Mouse (Mus musculus) lung, postnatal 25 days (tissue): ENCODE measurements at regions not wholly inside any gene's neighbourhood (a gene's known extent, or its start where the extent isn't known, plus 50 kb on each side); places are given as distances from the start of the nearest gene placed in this dataset.

Experiments used
- DNase-seq: peaks from one replicate; pipeline ENCODE4 v3.0.0; 2022; ENCODE audit warnings: low spot score

DNA sequence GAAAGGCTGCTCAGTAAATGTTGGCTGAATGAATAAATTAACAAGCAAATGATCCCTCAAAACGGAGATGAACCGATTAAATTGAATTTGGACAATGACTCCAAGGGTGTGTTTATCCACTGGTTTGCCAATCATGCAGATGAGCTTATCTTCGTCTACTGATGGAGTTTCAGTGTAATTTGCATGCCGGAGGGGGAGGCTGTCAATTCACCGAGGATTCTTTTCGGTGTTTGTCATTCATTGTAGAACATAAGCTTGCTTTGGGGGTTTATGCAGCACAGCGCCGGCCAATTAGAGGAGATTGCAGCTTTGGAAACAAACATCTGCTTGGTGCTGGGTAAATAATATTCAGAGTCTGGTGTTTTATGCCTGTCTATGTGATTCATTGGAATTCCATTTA is 132.7 kb downstream of the Otoa start:
- DNase-seq, result no peak

DNA sequence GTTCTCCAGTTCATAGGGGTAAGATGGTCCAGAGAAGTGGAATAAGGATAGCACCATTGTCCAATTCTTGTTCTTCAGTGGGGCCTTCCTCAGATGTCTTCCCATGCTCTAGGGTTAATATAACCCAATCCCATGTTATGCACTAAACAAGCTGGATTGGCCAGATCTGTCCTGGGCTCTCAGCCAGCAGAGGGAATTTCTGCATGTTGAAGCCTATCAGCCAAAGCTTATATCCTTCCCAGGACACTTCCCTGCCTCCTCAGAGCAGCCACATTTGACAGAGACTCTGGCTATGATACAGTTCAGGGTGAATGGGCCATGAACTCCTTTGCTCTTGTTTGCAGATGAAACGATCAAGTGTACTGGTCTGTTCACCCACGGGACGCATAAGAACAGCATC is 133.6 kb downstream of the Otoa start:
- DNase-seq, result no peak

DNA sequence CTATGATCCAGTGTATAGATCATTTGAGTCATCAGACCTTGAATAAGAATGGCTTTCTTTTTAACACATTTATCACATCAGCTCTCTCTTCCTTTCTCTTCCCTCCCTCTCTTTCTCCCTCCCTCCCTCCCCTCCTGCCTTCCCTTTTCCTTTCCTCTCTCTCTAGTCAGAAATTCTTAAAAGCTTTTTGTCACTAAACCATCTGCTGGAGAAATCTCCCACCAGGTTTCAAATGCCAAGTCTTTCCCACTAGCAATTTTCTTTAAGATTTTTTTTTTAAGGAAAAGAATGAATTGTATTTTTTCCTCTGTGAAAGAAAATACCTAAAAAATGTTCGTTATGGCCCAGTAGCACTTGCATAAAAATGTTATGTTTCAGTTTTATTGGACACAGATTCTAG is 134.3 kb downstream of the Otoa start:
- no peak for DNase-seq

DNA sequence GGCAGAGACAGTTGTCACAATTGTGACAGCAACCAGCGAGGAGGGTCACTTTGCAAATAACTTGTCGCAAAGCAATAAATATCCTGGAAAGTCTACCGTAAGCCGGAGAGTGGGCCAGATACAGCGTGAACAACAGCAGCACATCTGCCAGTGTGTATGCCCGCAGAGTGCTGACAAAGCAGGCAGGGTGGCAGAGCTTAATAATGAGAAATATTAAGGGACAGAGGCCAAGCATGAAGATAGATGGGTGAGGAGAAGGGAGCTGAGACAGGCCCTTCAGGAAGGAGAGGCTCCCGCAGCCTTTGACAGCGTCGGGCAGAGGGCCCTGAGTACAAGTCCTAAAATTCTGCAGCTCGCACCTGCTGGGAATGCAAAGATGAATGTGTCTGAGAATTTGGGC is 136.6 kb downstream of the Otoa start:
- DNase-seq, result no peak

- no peak for DNase-seq
Measured at GRCm38 (mm10) chr7:121221158-121221557, 139.7 kb downstream of the Otoa start.

DNA sequence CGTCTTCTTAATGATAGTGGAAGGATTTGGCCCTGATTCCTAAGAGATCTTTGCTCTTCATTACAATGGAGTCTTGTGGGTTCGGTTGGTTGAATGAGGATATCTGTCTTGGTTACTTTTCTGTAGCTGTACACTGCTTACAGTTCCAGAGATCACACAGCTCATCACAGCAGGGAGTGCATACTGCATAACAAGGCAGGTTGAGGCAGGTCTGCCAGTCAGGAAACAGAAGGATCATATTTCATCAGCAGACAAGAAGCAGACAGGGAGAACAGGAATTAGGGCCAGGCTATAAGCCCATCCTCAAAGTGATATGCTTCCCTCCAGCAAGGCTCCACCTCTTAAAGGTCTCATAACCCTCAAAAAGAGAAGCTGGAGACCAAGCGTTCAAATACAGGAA is 150.4 kb downstream of the Otoa start:
- no peak for DNase-seq

GRCm38 (mm10) chr7:121234831-121235230 is 153.4 kb downstream of the Otoa start:
- DNase-seq, result no peak

GRCm38 (mm10) chr7:121239731-121240130 is 151.9 kb upstream of the Hs3st2 start:
- no peak for DNase-seq

DNA sequence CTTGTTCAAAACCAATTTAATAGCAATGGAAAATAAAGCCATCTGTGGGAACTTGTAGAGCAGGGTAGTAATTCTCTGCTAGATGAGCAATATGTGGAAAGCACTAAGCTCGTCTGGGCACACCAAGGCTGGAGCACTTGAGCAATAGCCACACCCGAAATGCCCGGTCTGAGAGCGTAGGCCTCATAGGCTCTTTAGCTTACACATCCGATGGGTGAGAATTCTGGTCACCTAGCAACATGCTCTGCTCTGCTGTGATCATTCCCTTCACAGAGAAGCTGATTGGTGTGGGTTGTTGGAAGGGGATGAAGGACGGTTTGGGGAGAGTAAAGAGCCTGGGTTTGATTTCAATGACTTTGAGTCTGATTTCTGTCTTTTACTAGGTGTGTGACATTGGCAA is 143.8 kb upstream of the Hs3st2 start:
- no peak for DNase-seq

DNA sequence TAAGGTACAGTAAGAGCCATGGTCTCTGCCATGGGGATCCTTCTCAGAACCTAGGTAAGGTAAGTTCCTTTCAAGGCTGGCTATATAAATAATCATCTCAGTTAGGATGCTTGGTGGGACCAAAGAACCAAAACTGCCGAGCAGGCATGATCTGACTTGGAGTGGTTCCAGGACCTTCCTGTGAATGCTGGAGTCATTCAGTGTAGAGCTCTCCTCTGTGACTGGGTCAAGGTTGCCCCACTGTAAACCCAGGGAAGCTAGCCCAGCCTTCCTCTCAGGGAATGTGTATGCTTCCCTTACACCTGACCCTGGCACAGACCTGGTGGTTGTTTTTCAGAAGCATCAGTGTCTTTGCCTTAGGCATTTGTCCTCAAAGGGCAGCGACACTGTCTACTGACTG is 134.2 kb upstream of the Hs3st2 start:
- DNase-seq, result no peak

GRCm38 (mm10) chr7:121258826-121259496 is 132.7 kb upstream of the Hs3st2 start:
- peak; percentile 21 for DNase-seq

GRCm38 (mm10) chr7:121259497-121260009 is 132.1 kb upstream of the Hs3st2 start:
- no peak for DNase-seq

GRCm38 (mm10) chr7:121269358-121269757 is 122.3 kb upstream of the Hs3st2 start:
- no peak for DNase-seq

- no peak for DNase-seq
Measured at GRCm38 (mm10) chr7:121280597-121280996, 111.1 kb upstream of the Hs3st2 start.

DNA sequence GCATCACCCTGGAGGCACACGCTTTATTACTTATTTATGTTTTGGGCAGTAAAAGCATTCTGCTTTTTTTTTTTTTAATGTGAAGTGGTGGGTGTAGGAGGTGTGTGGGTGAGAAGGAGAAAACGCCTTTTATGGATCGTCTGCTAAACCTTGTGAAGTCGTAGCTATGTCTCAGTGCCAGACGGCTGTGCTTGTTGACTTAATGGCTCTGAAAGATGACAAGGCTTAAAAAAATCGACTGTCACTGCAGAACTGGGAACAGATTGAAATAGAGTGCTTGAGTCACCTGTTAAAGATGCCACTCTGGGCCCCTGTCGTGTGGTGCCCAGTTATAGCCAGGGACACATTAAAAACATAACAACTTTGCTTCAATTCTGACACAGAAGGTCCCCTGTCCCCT is 109.5 kb upstream of the Hs3st2 start:
- no peak for DNase-seq

DNA sequence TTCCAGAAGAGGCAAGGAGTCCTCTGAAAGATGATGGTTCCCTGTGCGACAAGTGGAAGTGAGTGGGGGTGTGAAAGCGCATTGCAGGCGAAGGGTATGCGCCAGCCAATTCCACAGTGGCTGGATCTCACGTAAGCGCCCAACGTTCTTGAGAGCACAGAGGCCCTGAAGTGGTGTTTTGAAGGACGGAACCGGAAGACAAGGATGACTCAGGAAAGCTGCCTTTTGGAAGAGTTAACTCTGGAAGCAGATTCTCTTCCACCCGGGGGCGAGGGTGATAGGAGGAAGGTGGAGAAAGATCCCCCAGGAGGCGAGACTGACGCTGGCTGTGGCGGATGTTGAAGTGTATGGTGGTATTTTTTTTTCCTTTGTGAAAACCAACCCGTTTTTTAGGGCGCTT is 101.9 kb upstream of the Hs3st2 start:
- no peak for DNase-seq

- no peak for DNase-seq
Measured at GRCm38 (mm10) chr7:121296151-121296695, 95.4 kb upstream of the Hs3st2 start.

- DNase-seq, result no peak
Measured at GRCm38 (mm10) chr7:121312961-121313587, 78.6 kb upstream of the Hs3st2 start.

- no peak for DNase-seq
Measured at GRCm38 (mm10) chr7:121314521-121314920, 77.1 kb upstream of the Hs3st2 start.

DNA sequence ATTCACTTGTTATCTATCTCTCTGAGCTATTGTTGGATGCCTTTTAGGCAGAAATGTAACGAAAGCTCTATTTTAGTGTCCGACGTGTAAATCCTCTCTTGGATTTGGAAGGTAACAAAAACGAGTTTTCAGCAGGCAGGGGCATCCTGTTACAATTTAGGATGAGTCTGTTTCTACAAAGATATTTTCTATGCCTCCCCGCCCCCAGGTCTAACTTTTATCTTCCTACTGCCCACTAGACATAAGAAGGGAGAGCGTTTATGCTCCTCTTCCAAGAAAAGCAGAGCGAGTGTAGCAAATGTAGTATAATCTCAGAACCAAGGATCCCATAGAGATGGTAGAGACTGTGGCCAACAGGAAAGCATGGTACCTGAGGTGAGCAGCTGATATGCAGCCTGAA is 62.4 kb upstream of the Hs3st2 start:
- DNase-seq, result no peak

GRCm38 (mm10) chr7:121332532-121332931 is 59.1 kb upstream of the Hs3st2 start:
- DNase-seq, result no peak

DNA sequence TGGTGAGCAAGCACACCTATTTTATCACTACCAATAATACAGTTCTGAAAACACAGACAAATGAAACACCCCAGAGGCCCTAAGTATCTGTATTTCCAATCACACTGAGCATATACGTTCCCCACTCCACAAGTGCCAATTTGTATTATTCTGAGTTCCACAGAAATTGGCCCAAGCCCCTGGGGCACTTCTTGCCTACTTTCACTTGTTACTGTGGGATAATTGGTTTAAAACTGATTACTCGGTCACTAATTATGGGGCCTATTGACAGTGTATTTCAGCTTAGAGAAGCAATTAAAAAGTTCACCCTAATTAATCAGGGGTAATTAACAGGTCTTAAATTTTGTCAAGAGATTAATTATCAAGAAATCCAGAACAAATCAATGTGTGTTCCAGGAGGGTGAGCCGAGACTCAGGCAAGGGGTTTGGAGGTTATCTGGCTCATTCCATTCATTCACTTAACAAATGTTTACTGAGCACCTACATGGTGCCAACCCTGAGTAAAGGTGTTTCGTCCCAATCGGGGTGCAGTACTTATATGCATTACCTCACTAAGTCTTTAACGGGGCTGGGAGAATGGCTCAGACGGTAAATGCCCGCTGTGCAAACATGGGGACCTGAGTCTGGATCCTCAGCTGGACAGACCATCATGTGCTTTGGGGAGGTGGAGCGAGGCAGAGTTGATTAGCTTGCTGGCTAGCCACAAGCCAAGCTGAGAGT is 56.1 kb upstream of the Hs3st2 start:
- no peak for DNase-seq

- DNase-seq, result no peak
Measured at GRCm38 (mm10) chr7:121339942-121340341, 51.7 kb upstream of the Hs3st2 start.
